Mouse (Mus musculus) embryonic facial prominence, embryonic 12.5 days (tissue): ENCODE measurements around the gene Abcc12. TPM values are rescaled to one million over a fixed set of nuclear protein-coding genes. Genes with fewer than 3 reads are reported as not detected.

Source experiments
- ATAC-seq: fragments of 200-750 bp; cut with Nextera tagmentation; 2 replicates; pipeline ENCODE4 v1.8.0; 2017; ENCODE audit not compliant: insufficient number of reproducible peaks, insufficient read depth, low FRiP score, low TSS enrichment
- H3K27ac ChIP-seq: fragments of 300-500 bp; sonication (generic); 2 replicates; pipeline ENCODE4 v1.5.1; 2016; ENCODE audit warnings: mild to moderate bottlenecking
- H3K27me3 ChIP-seq: fragments of 300-500 bp; sonication (generic); 2 replicates; pipeline ENCODE4 v1.6.1; 2016; ENCODE audit warnings: mild to moderate bottlenecking, moderate library complexity
- H3K36me3 ChIP-seq: fragments of 300-500 bp; sonication (generic); 2 replicates; pipeline ENCODE4 v1.6.1; 2016; ENCODE audit warnings: mild to moderate bottlenecking
- H3K4me1 ChIP-seq: fragments of 300-500 bp; sonication (generic); 2 replicates; pipeline ENCODE4 v1.6.1; 2016
- H3K4me2 ChIP-seq: fragments of 300-500 bp; sonication (generic); replicated peaks from 2 replicates; pipeline ENCODE4 v1.6.1; 2016; ENCODE audit warnings: mild to moderate bottlenecking, moderate library complexity
- H3K4me3 ChIP-seq: fragments of 300-500 bp; sonication (generic); 2 replicates; pipeline ENCODE4 v1.5.1; 2016; ENCODE audit warnings: mild to moderate bottlenecking
- H3K9ac ChIP-seq: fragments of 300-500 bp; sonication (generic); 2 replicates; pipeline ENCODE4 v1.6.1; 2016; ENCODE audit warnings: mild to moderate bottlenecking, moderate library complexity
- H3K9me3 ChIP-seq: fragments of 300-500 bp; sonication (generic); 2 replicates; pipeline ENCODE4 v1.6.1; 2016; ENCODE audit warnings: mild to moderate bottlenecking, moderate library complexity
- WGBS: fragments of 180-500 bp; shearing (Covaris S2); methylation state at CpG from one replicate; pipeline ENCODE4 v1.1.7; 2016; 5-methylcytosine and 5-hydroxymethylcytosine counted together
- polyA plus RNA-seq: library from polyadenylated mRNA; unstranded; fragments of >200 nt; fragmentation: Nextera tagmentation; extraction: Ambion mirVana; gene quantifications from 2 replicates; pipeline ENCODE4 v1.2.1, GENCODE M21; 2016

Abcc12 gene
- polyA plus RNA-seq, 1 experiment from 2014 or later, result 0.04 TPM

GRCm38 (mm10) chr8:86495056-86495455 lies 85.4 kb downstream of the Abcc12 start:
- no peak overlapping the region for H3K27ac ChIP-seq
- no peak for ATAC-seq
- no peak overlapping the region for H3K9ac ChIP-seq
- no peaks in the 10 kb centered on the region for H3K4me1 ChIP-seq
- no peaks in the 10 kb centered on the region for H3K9me3 ChIP-seq
- no peaks in the 10 kb centered on the region for H3K36me3 ChIP-seq
- H3K4me2 ChIP-seq, result no peak overlapping the region
- WGBS, result 90% methylated on average over 4 of the region's 4 CpGs
- H3K27me3 ChIP-seq, result no peaks in the 10 kb centered on the region
- H3K4me3 ChIP-seq, result no peak overlapping the region

GRCm38 (mm10) chr8:86493841-86494240 lies 86.6 kb downstream of the Abcc12 start:
- H3K9me3 ChIP-seq, result no peaks in the 10 kb centered on the region
- no peak for ATAC-seq
- no peaks in the 10 kb centered on the region for H3K27me3 ChIP-seq
- no peak overlapping the region for H3K27ac ChIP-seq
- H3K4me1 ChIP-seq, result no peaks in the 10 kb centered on the region
- 43% methylated on average over 1 of the region's 1 CpGs for WGBS
- no peak overlapping the region for H3K4me3 ChIP-seq
- no peak overlapping the region for H3K4me2 ChIP-seq
- H3K9ac ChIP-seq, result no peak overlapping the region
- no peaks in the 10 kb centered on the region for H3K36me3 ChIP-seq

- H3K9ac ChIP-seq, result no peak overlapping the region
- H3K9me3 ChIP-seq, result no peaks in the 10 kb centered on the region
- no peaks in the 10 kb centered on the region for H3K27me3 ChIP-seq
- no peaks in the 10 kb centered on the region for H3K36me3 ChIP-seq
- no peak overlapping the region for H3K4me2 ChIP-seq
- H3K4me1 ChIP-seq, result no peaks in the 10 kb centered on the region
- no peak overlapping the region for H3K4me3 ChIP-seq
- no peak overlapping the region for H3K27ac ChIP-seq
- no peak for ATAC-seq
- WGBS, result 85% methylated on average over 6 of the region's 6 CpGs
Observed at GRCm38 (mm10) chr8:86485411-86485810, 95.1 kb downstream of the Abcc12 start.

- no peaks in the 10 kb centered on the region for H3K27me3 ChIP-seq
- H3K4me2 ChIP-seq, result no peak overlapping the region
- H3K36me3 ChIP-seq, result no peaks in the 10 kb centered on the region
- no peak overlapping the region for H3K9ac ChIP-seq
- H3K4me3 ChIP-seq, result no peak overlapping the region
- no peaks in the 10 kb centered on the region for H3K9me3 ChIP-seq
- ATAC-seq, result no peak
- H3K27ac ChIP-seq, result no peak overlapping the region
- no peaks in the 10 kb centered on the region for H3K4me1 ChIP-seq
Observed at GRCm38 (mm10) chr8:86484244-86484643, 96.2 kb downstream of the Abcc12 start.

- H3K9me3 ChIP-seq, result no peaks in the 10 kb centered on the region
- WGBS, result 83% methylated on average over 1 of the region's 1 CpGs
- H3K36me3 ChIP-seq, result no peaks in the 10 kb centered on the region
- no peak overlapping the region for H3K4me2 ChIP-seq
- no peak overlapping the region for H3K9ac ChIP-seq
- H3K27ac ChIP-seq, result no peak overlapping the region
- H3K27me3 ChIP-seq, result no peaks in the 10 kb centered on the region
- no peaks in the 10 kb centered on the region for H3K4me1 ChIP-seq
- ATAC-seq, result no peak
- no peak overlapping the region for H3K4me3 ChIP-seq
Observed at GRCm38 (mm10) chr8:86482116-86482515, 98.4 kb downstream of the Abcc12 start.

- 63% methylated on average over 9 of the region's 9 CpGs for WGBS
- Histone ChIP-seq H3K4me1 (no peaks in the 10 kb centered on the region), H3K27me3 (no peaks in the 10 kb centered on the region), H3K27ac (no peak overlapping the region), H3K4me2 (no peak overlapping the region), H3K9ac (no peak overlapping the region), H3K9me3 (no peaks in the 10 kb centered on the region), H3K36me3 (no peaks in the 10 kb centered on the region), H3K4me3 (no peak overlapping the region)
- ATAC-seq, result no peak
Observed at GRCm38 (mm10) chr8:86475711-86476438, 104.6 kb downstream of the Abcc12 start.

GRCm38 (mm10) chr8:86474461-86474860 lies 106.0 kb downstream of the Abcc12 start:
- H3K27ac ChIP-seq, result no peak overlapping the region
- no peak overlapping the region for H3K9ac ChIP-seq
- H3K36me3 ChIP-seq, result no peaks in the 10 kb centered on the region
- WGBS, result 94% methylated on average over 4 of the region's 4 CpGs
- ATAC-seq, result no peak
- H3K27me3 ChIP-seq, result no peaks in the 10 kb centered on the region
- no peak overlapping the region for H3K4me2 ChIP-seq
- no peak overlapping the region for H3K4me3 ChIP-seq
- H3K4me1 ChIP-seq, result no peaks in the 10 kb centered on the region
- H3K9me3 ChIP-seq, result no peaks in the 10 kb centered on the region

GRCm38 (mm10) chr8:86473121-86473520 lies 107.4 kb downstream of the Abcc12 start:
- H3K27me3 ChIP-seq, result no peaks in the 10 kb centered on the region

GRCm38 (mm10) chr8:86470717-86471116 lies 109.8 kb downstream of the Abcc12 start:
- Histone ChIP-seq H3K9me3 (no peaks in the 10 kb centered on the region), H3K27ac (no peak overlapping the region), H3K4me3 (no peak overlapping the region), H3K9ac (no peak overlapping the region), H3K27me3 (no peaks in the 10 kb centered on the region), H3K4me2 (no peak overlapping the region), H3K4me1 (no peaks in the 10 kb centered on the region), H3K36me3 (no peaks in the 10 kb centered on the region)
- WGBS, result 82% methylated on average over 2 of the region's 2 CpGs
- ATAC-seq, result no peak

More at GRCm38 (mm10) chr8:86473121-86473520, 107.4 kb downstream of the Abcc12 start:
- 64% methylated on average over 6 of the region's 6 CpGs for WGBS
- Histone ChIP-seq H3K4me1 (no peaks in the 10 kb centered on the region), H3K4me3 (no peak overlapping the region), H3K9me3 (no peaks in the 10 kb centered on the region), H3K4me2 (no peak overlapping the region), H3K9ac (no peak overlapping the region), H3K36me3 (no peaks in the 10 kb centered on the region), H3K27ac (no peak overlapping the region)
- ATAC-seq, result no peak

- WGBS, result 95% methylated on average over 2 of the region's 2 CpGs
- Histone ChIP-seq H3K27ac (no peak overlapping the region), H3K4me3 (no peak overlapping the region), H3K4me1 (no peaks in the 10 kb centered on the region), H3K9ac (no peak overlapping the region), H3K9me3 (no peaks in the 10 kb centered on the region), H3K36me3 (no peaks in the 10 kb centered on the region), H3K4me2 (no peak overlapping the region), H3K27me3 (no peaks in the 10 kb centered on the region)
- ATAC-seq, result no peak
Observed at GRCm38 (mm10) chr8:86463215-86463614, 117.3 kb downstream of the Abcc12 start.

- Histone ChIP-seq H3K4me2 (no peak overlapping the region), H3K4me3 (no peak overlapping the region), H3K27me3 (no peaks in the 10 kb centered on the region), H3K9ac (no peak overlapping the region), H3K4me1 (no peaks in the 10 kb centered on the region), H3K9me3 (no peaks in the 10 kb centered on the region), H3K36me3 (no peaks in the 10 kb centered on the region), H3K27ac (no peak overlapping the region)
- WGBS, result 77% methylated on average over 5 of the region's 5 CpGs
- no peak for ATAC-seq
Observed at GRCm38 (mm10) chr8:86460372-86460771, 120.1 kb downstream of the Abcc12 start.

GRCm38 (mm10) chr8:86453697-86454480 lies 126.6 kb downstream of the Abcc12 start:
- no peaks in the 10 kb centered on the region for H3K4me1 ChIP-seq
- WGBS, result 74% methylated on average over 11 of the region's 11 CpGs
- no peak for ATAC-seq

More at GRCm38 (mm10) chr8:86453697-86454480, 126.6 kb downstream of the Abcc12 start:
- Histone ChIP-seq H3K9ac (no peak overlapping the region), H3K4me3 (no peak overlapping the region), H3K36me3 (no peaks in the 10 kb centered on the region), H3K27me3 (no peaks in the 10 kb centered on the region), H3K4me2 (no peak overlapping the region), H3K27ac (no peak overlapping the region), H3K9me3 (no peaks in the 10 kb centered on the region)
